Mouse (Mus musculus) forebrain, embryonic 10.5 days (tissue): ENCODE measurements around the gene Samd4. TPM values are rescaled to one million over a fixed set of nuclear protein-coding genes. Genes with fewer than 3 reads are reported as not detected.

Experiments used
- DNase-seq: peaks from one replicate; pipeline ENCODE4 v3.0.0-alpha.2; 2017; ENCODE audit warnings: low spot score; ENCODE audit errors: extremely low spot score
- H3K27ac ChIP-seq: fragments of 300-500 bp; sonication (generic); 2 replicates; pipeline ENCODE4 v1.5.1; 2016; ENCODE audit warnings: mild to moderate bottlenecking
- H3K27me3 ChIP-seq: fragments of 300-500 bp; sonication (generic); 2 replicates; pipeline ENCODE4 v1.6.1; 2016; ENCODE audit warnings: mild to moderate bottlenecking; ENCODE audit not compliant: poor library complexity, severe bottlenecking
- H3K36me3 ChIP-seq: fragments of 300-500 bp; sonication (generic); replicated peaks from 2 replicates; pipeline ENCODE4 v1.6.1; 2016; ENCODE audit warnings: mild to moderate bottlenecking, moderate library complexity
- H3K4me1 ChIP-seq: fragments of 300-500 bp; sonication (generic); 2 replicates; pipeline ENCODE4 v1.6.1; 2016
- H3K4me3 ChIP-seq: fragments of 300-500 bp; sonication (generic); 2 replicates; pipeline ENCODE4 v1.5.1; 2016; ENCODE audit warnings: mild to moderate bottlenecking, moderate library complexity
- H3K9me3 ChIP-seq: fragments of 300-500 bp; sonication (generic); 2 replicates; pipeline ENCODE4 v1.6.1; 2016; ENCODE audit warnings: mild to moderate bottlenecking, moderate library complexity
- WGBS: fragments of 180-500 bp; shearing (Covaris S2); methylation state at CpG from one replicate; pipeline ENCODE4 v1.1.7; 2016; 5-methylcytosine and 5-hydroxymethylcytosine counted together
- polyA plus RNA-seq: library from polyadenylated mRNA; unstranded; fragments of >200 nt; fragmentation: Nextera tagmentation; extraction: Ambion mirVana; gene quantifications from 2 replicates; pipeline ENCODE4 v1.2.1, GENCODE M21; 2016

Samd4 gene
- polyA plus RNA-seq, 1 experiment from 2014 or later: 3.7 TPM

GRCm38 (mm10) chr14:46916581-46916980, 33.9 kb downstream of the Samd4 start:
- no peaks in the 10 kb centered on the region for H3K27me3 ChIP-seq
- H3K4me1 ChIP-seq: peaks cover 20% of the 10 kb centered on the region
- 90% methylated on average over 4 of the region's 4 CpGs for WGBS
- no peak overlapping the region for H3K27ac ChIP-seq
- no peaks in the 10 kb centered on the region for H3K9me3 ChIP-seq
- DNase-seq: no peak
- no peaks in the 10 kb centered on the region for H3K36me3 ChIP-seq
- no peak overlapping the region for H3K4me3 ChIP-seq

- Histone ChIP-seq H3K27me3 (no peaks in the 10 kb centered on the region), H3K27ac (no peak overlapping the region), H3K4me1 (peaks cover 23% of the 10 kb centered on the region), H3K4me3 (no peak overlapping the region), H3K9me3 (no peaks in the 10 kb centered on the region), H3K36me3 (no peaks in the 10 kb centered on the region)
- no peak for DNase-seq
- WGBS: 97% methylated on average over 5 of the region's 5 CpGs
Observed at GRCm38 (mm10) chr14:46917136-46917535, 34.5 kb downstream of the Samd4 start.

- Histone ChIP-seq H3K36me3 (no peaks in the 10 kb centered on the region), H3K27me3 (no peaks in the 10 kb centered on the region), H3K4me1 (peaks cover 23% of the 10 kb centered on the region), H3K9me3 (no peaks in the 10 kb centered on the region), H3K27ac (no peak overlapping the region), H3K4me3 (no peak overlapping the region)
- 88% methylated on average over 3 of the region's 3 CpGs for WGBS
- DNase-seq: no peak
Observed at GRCm38 (mm10) chr14:46917581-46917980, 34.9 kb downstream of the Samd4 start.

GRCm38 (mm10) chr14:46920496-46920895, 37.8 kb downstream of the Samd4 start:
- DNase-seq: no peak
- Histone ChIP-seq H3K9me3 (no peaks in the 10 kb centered on the region), H3K4me3 (no peak overlapping the region), H3K27ac (no peak overlapping the region), H3K36me3 (no peaks in the 10 kb centered on the region), H3K4me1 (peaks cover 21% of the 10 kb centered on the region), H3K27me3 (no peaks in the 10 kb centered on the region)
- 78% methylated on average over 5 of the region's 5 CpGs for WGBS

- H3K4me1 ChIP-seq: peaks cover 20% of the 10 kb centered on the region
- 0 out of 2 replicates have a peak, but pooled peaks cover 3% of the 10 kb centered on the region for H3K36me3 ChIP-seq
- no peak for DNase-seq
- no peak overlapping the region for H3K4me3 ChIP-seq
- H3K27ac ChIP-seq: no peak overlapping the region
- no peaks in the 10 kb centered on the region for H3K27me3 ChIP-seq
- H3K9me3 ChIP-seq: no peaks in the 10 kb centered on the region
- 59% methylated on average over 9 of the region's 9 CpGs for WGBS
Observed at GRCm38 (mm10) chr14:46921178-46921975, 38.7 kb downstream of the Samd4 start.

GRCm38 (mm10) chr14:46923931-46924330, 41.3 kb downstream of the Samd4 start:
- Histone ChIP-seq H3K27me3 (no peaks in the 10 kb centered on the region), H3K36me3 (0 out of 2 replicates have a peak, but pooled peaks cover 5% of the 10 kb centered on the region), H3K27ac (no peak overlapping the region), H3K9me3 (no peaks in the 10 kb centered on the region), H3K4me3 (no peak overlapping the region), H3K4me1 (peaks cover 20% of the 10 kb centered on the region)
- WGBS: 82% methylated on average over 10 of the region's 10 CpGs
- DNase-seq: no peak

- H3K27ac ChIP-seq: no peak overlapping the region
- H3K36me3 ChIP-seq: 0 out of 2 replicates have a peak, but pooled peaks cover 5% of the 10 kb centered on the region
- no peaks in the 10 kb centered on the region for H3K27me3 ChIP-seq
- DNase-seq: no peak
- peaks cover 20% of the 10 kb centered on the region for H3K4me1 ChIP-seq
- 90% methylated on average over 5 of the region's 5 CpGs for WGBS
- no peaks in the 10 kb centered on the region for H3K9me3 ChIP-seq
- H3K4me3 ChIP-seq: no peak overlapping the region
Observed at GRCm38 (mm10) chr14:46924422-46924821, 41.8 kb downstream of the Samd4 start.

- no peak for DNase-seq
- Histone ChIP-seq H3K27me3 (no peaks in the 10 kb centered on the region), H3K9me3 (no peaks in the 10 kb centered on the region), H3K36me3 (0 out of 2 replicates have a peak, but pooled peaks cover 5% of the 10 kb centered on the region), H3K27ac (no peak overlapping the region), H3K4me3 (no peak overlapping the region), H3K4me1 (peaks cover 4% of the 10 kb centered on the region; the same call in 1 of the 2 replicates)
- WGBS: 94% methylated on average over 6 of the region's 6 CpGs
Observed at GRCm38 (mm10) chr14:46928556-46928955, 45.9 kb downstream of the Samd4 start.

GRCm38 (mm10) chr14:46932121-46932520, 49.5 kb downstream of the Samd4 start:
- Histone ChIP-seq H3K4me1 (no peaks in the 10 kb centered on the region), H3K9me3 (no peaks in the 10 kb centered on the region), H3K27ac (no peak overlapping the region), H3K27me3 (no peaks in the 10 kb centered on the region), H3K36me3 (no peaks in the 10 kb centered on the region), H3K4me3 (no peak overlapping the region)
- WGBS: 90% methylated on average over 13 of the region's 13 CpGs
- no peak for DNase-seq

- Histone ChIP-seq H3K4me3 (no peak overlapping the region), H3K9me3 (no peaks in the 10 kb centered on the region), H3K27me3 (no peaks in the 10 kb centered on the region), H3K36me3 (no peaks in the 10 kb centered on the region), H3K4me1 (no peaks in the 10 kb centered on the region), H3K27ac (no peak overlapping the region)
- DNase-seq: no peak
- WGBS: 79% methylated on average over 6 of the region's 6 CpGs
Observed at GRCm38 (mm10) chr14:46932708-46933107, 50.1 kb downstream of the Samd4 start.

GRCm38 (mm10) chr14:46941077-46941476, 58.4 kb downstream of the Samd4 start:
- DNase-seq: peak; percentile 43
- WGBS: 46% methylated on average over 6 of the region's 6 CpGs
- H3K4me1 ChIP-seq: peaks cover 21% of the 10 kb centered on the region
- no peaks in the 10 kb centered on the region for H3K9me3 ChIP-seq
- H3K27ac ChIP-seq: peak overlapping the region; percentile 78
- H3K4me3 ChIP-seq: no peak overlapping the region
- H3K36me3 ChIP-seq: no peaks in the 10 kb centered on the region
- H3K27me3 ChIP-seq: no peaks in the 10 kb centered on the region

GRCm38 (mm10) chr14:46941896-46942812, 59.5 kb downstream of the Samd4 start:
- no peaks in the 10 kb centered on the region for H3K36me3 ChIP-seq
- H3K27me3 ChIP-seq: no peaks in the 10 kb centered on the region
- peak; percentile 64 for DNase-seq
- WGBS: 69% methylated on average over 23 of the region's 23 CpGs
- no peak overlapping the region for H3K4me3 ChIP-seq
- peak overlapping the region; percentile 78 for H3K27ac ChIP-seq
- H3K4me1 ChIP-seq: peaks cover 21% of the 10 kb centered on the region
- no peaks in the 10 kb centered on the region for H3K9me3 ChIP-seq

- no peak for DNase-seq
- H3K27me3 ChIP-seq: no peaks in the 10 kb centered on the region
- H3K4me1 ChIP-seq: peaks cover 21% of the 10 kb centered on the region
- no peak overlapping the region for H3K27ac ChIP-seq
- no peaks in the 10 kb centered on the region for H3K36me3 ChIP-seq
- H3K4me3 ChIP-seq: no peak overlapping the region
- 76% methylated on average over 3 of the region's 3 CpGs for WGBS
- H3K9me3 ChIP-seq: no peaks in the 10 kb centered on the region
Observed at GRCm38 (mm10) chr14:46944411-46944810, 61.8 kb downstream of the Samd4 start.
